Mouse (Mus musculus): ENCODE results near the gene 4930469K13Rik. TPM values are rescaled to one million over a fixed set of nuclear protein-coding genes. Genes with fewer than 3 reads are reported as not detected.

The 4930469K13Rik gene
- polyA plus RNA-seq, 1 experiment = 22.3 TPM

DNA sequence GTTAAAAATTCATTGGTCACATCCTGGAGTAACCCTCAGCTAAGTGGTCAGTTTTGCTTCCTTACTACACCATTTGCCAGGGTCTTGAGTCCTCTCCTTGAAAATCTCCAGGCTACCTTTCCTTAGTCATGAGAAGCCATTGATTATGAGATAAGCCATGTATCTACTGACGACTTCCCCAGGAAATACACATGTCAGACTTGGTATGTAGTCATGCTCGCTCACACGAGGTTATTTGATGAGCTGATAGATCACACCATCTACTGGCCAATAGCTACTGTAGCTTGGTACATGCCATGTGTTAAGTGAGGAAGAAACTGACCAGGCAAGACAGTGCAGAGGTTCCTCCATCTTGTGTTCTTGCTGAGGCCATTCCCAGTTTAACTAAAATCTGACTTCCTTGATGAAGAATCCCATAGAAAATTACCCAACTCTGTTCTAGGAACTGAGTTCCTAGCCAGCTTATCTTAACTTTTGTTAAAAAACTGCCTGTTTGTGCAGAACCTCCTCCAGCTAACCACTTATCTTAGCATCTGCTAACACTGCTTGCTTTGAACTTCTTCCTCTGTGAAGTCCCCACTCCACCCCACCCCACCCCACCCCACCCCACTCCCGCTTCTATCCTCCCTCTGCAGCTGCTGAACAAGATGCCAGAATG, 158.8 kb downstream of the 4930469K13Rik start:
- Histone ChIP-seq H3K36me3 (ENCODE audit: control insufficient read depth, insufficient read depth, low read length) (no peaks in the 10 kb centered on the region), H3K27ac (ENCODE audit: control insufficient read depth, insufficient read depth, low read depth, low read length) (no peak overlapping the region), H3K27me3 (ENCODE audit: control insufficient read depth, insufficient read depth, low read length) (no peaks in the 10 kb centered on the region), H3K4me3 (ENCODE audit: control insufficient read depth, low read depth, low read length) (no peak overlapping the region), H3K4me1 (ENCODE audit: control insufficient read depth, insufficient read depth, low read length) (no peaks in the 10 kb centered on the region)
- TF ChIP-seq CTCF (IDR thresholded peaks at IDR 0.05; ENCODE audit: control insufficient read depth, insufficient read depth, insufficient replicate concordance, low read depth, low read length) (no peak), POLR2A (IDR thresholded peaks at IDR 0.05; ENCODE audit: control insufficient read depth, low read depth, low read length) (no peak)

DNA sequence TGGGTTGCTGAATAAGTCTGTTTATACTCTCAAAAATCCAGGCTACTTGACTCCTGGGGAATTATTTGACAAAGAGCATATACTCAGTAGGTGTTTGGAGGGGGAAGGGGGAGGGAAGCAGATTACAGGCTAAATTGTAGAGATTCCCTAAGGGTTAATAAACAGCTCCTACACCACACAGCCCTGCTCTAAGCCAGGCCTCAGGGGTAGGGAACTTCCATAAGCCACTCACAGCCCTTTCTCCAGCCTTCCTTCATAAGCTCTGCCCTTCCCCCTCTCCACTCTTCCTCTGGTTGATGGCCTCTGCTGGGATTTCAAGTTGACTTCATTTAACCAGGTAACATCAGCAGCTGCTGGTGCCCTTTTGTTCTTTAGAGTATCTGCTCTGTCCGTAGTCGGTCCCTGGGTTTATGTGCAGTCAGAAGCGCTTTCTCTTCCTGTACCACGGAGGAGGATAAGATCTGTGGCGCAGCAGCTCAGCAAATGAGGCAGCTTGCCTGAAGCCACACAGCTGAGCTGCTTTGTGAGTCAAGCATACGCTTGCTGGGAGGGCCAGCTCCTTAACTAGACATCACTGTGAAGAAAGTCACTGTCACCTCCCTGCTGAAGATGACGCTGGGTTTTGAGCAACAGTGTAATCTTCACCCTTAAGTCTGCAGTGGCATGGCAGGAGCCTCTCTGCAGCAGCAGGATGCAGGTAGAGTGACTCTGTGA, 159.6 kb downstream of the 4930469K13Rik start:
- Histone ChIP-seq H3K4me3 (ENCODE audit: control insufficient read depth, low read depth, low read length) (no peak overlapping the region), H3K4me1 (ENCODE audit: control insufficient read depth, insufficient read depth, low read length) (peaks cover 3% of the 10 kb centered on the region; the same call in 1 of the 2 replicates), H3K27me3 (ENCODE audit: control insufficient read depth, insufficient read depth, low read length) (no peaks in the 10 kb centered on the region), H3K27ac (ENCODE audit: control insufficient read depth, insufficient read depth, low read depth, low read length) (no peak overlapping the region), H3K36me3 (ENCODE audit: control insufficient read depth, insufficient read depth, low read length) (no peaks in the 10 kb centered on the region)
- TF ChIP-seq POLR2A (IDR thresholded peaks at IDR 0.05; ENCODE audit: control insufficient read depth, low read depth, low read length) (no peak), CTCF (IDR thresholded peaks at IDR 0.05; ENCODE audit: control insufficient read depth, insufficient read depth, insufficient replicate concordance, low read depth, low read length) (no peak)

DNA sequence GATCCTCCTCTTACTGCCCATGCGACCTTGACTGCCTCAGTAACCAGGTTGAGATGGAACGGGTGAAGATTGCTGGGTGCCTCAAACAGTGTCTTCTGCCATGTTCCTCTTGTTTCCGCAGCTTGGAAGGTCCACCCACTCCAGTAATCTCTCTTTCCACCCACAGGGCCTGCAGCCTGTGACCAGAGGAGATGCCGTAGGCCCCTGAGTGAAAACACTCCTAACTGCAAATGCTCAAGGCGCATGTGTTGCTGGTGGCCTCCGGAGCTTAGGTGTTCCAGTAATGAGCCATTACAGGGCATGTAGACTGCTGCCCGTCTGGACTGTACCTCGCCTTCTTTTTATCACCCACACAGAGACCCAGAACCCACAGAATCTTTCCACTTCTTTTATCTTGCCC, 160.7 kb downstream of the 4930469K13Rik start:
- Histone ChIP-seq H3K27ac (ENCODE audit: control insufficient read depth, insufficient read depth, low read depth, low read length) (no peak overlapping the region), H3K4me3 (ENCODE audit: control insufficient read depth, low read depth, low read length) (no peak overlapping the region), H3K36me3 (ENCODE audit: control insufficient read depth, insufficient read depth, low read length) (no peaks in the 10 kb centered on the region), H3K27me3 (ENCODE audit: control insufficient read depth, insufficient read depth, low read length) (no peaks in the 10 kb centered on the region), H3K4me1 (ENCODE audit: control insufficient read depth, insufficient read depth, low read length) (peaks cover 6% of the 10 kb centered on the region)
- TF ChIP-seq CTCF (IDR thresholded peaks at IDR 0.05; ENCODE audit: control insufficient read depth, insufficient read depth, insufficient replicate concordance, low read depth, low read length) = no peak
- TF ChIP-seq POLR2A (IDR thresholded peaks at IDR 0.05; ENCODE audit: control insufficient read depth, low read depth, low read length) = no peak

DNA sequence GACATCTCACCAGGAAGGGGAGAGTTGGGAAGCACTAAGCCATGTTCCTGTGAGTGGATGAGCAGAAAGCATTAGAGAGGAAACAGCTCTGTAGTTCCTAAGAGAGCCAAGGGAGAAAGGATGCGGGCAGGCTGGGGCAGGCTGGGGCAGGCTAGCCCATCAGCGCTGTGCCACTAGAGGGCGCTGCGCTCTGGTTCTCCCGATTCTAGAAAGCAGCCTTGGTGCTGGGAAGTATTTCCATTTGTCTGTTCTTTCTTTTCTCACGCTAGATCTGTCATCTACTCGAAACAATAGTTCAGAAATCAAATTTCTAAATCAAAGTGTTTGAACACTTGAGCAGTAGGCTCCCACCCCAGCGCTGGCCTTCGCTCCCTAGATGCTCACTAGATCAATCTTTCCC, 164.1 kb downstream of the 4930469K13Rik start:
- Histone ChIP-seq H3K4me3 (ENCODE audit: control insufficient read depth, low read depth, low read length) (peak overlapping the region; percentile 81), H3K4me1 (ENCODE audit: control insufficient read depth, insufficient read depth, low read length) (peaks cover 10% of the 10 kb centered on the region), H3K27ac (ENCODE audit: control insufficient read depth, insufficient read depth, low read depth, low read length) (no peak overlapping the region), H3K36me3 (ENCODE audit: control insufficient read depth, insufficient read depth, low read length) (no peaks in the 10 kb centered on the region), H3K27me3 (ENCODE audit: control insufficient read depth, insufficient read depth, low read length) (no peaks in the 10 kb centered on the region)
- TF ChIP-seq POLR2A (IDR thresholded peaks at IDR 0.05; ENCODE audit: control insufficient read depth, low read depth, low read length) = no peak
- TF ChIP-seq CTCF (IDR thresholded peaks at IDR 0.05; ENCODE audit: control insufficient read depth, insufficient read depth, insufficient replicate concordance, low read depth, low read length) = peak; percentile 89

DNA sequence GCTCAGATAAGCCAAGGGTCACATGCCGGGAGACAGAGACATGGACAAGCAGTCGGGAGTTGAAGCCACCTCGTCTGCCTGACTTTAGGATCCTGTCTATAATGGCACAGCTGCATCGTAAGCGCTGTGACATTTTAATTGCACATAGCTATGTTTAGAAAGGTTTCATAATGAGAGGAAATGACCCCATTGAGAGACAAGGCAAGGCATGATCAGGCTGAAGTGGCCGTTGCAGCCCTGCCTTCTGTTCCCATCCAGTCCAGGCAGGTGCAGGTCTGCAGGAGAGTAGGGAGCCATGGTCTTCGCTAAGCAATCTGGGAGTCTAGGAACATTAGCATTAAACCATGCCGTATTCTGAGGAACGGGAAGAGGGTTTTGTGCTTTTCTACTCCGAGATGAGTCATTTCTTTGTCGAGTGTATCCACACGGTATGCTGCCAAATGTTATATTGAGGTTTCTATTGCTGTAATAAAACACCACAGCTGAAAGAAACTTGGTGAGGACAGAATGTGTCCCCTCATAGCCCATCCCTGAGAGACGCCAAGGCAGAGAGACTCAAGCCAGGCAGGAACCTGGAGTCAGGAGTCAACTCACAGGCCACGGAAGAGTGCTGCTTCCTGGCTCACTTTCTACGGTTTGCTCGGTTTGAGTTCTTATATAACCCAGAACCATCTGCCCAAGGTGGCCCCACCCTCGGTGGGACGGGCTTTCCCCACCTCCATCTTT, 165.8 kb downstream of the 4930469K13Rik start:
- H3K4me1 ChIP-seq (ENCODE audit: control insufficient read depth, insufficient read depth, low read length) = peaks cover 12% of the 10 kb centered on the region
- peak overlapping the region; percentile 73 for H3K27ac ChIP-seq (ENCODE audit: control insufficient read depth, insufficient read depth, low read depth, low read length)
- H3K36me3 ChIP-seq (ENCODE audit: control insufficient read depth, insufficient read depth, low read length) = no peaks in the 10 kb centered on the region
- TF ChIP-seq CTCF (IDR thresholded peaks at IDR 0.05; ENCODE audit: control insufficient read depth, insufficient read depth, insufficient replicate concordance, low read depth, low read length) = no peak
- TF ChIP-seq POLR2A (IDR thresholded peaks at IDR 0.05; ENCODE audit: control insufficient read depth, low read depth, low read length) = no peak
- peak overlapping the region; percentile 64 for H3K4me3 ChIP-seq (ENCODE audit: control insufficient read depth, low read depth, low read length)
- H3K27me3 ChIP-seq (ENCODE audit: control insufficient read depth, insufficient read depth, low read length) = no peaks in the 10 kb centered on the region

DNA sequence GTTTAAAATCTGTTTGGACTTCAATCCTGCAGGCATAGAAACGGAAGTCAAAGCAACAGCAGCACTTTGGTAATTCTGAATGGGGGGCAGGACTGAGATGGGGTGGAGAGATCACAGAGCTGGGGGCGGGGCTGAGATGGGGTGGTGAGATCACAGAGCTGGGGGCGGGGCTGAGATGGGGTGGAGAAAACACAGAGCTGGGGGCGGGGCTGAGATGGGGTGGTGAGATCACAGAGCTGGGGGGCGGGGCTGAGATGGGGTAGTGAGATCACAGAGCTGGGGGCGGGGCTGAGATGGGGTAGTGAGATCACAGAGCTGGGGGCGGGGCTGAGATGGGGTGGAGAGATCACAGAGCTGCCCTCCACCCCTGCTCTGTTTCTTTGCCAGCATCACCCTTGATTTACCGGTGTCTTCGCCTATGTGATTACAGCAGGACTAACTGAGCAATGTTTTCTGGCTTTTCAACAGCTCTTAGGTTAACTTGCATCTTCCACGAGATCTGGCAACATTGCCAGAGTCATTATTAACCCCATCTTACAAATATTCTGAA, 166.4 kb downstream of the 4930469K13Rik start:
- Histone ChIP-seq H3K27me3 (ENCODE audit: control insufficient read depth, insufficient read depth, low read length) (no peaks in the 10 kb centered on the region), H3K4me1 (ENCODE audit: control insufficient read depth, insufficient read depth, low read length) (peaks cover 12% of the 10 kb centered on the region), H3K36me3 (ENCODE audit: control insufficient read depth, insufficient read depth, low read length) (no peaks in the 10 kb centered on the region), H3K4me3 (ENCODE audit: control insufficient read depth, low read depth, low read length) (peak overlapping the region; percentile 73), H3K27ac (ENCODE audit: control insufficient read depth, insufficient read depth, low read depth, low read length) (peak overlapping the region; percentile 73)
- TF ChIP-seq POLR2A (IDR thresholded peaks at IDR 0.05; ENCODE audit: control insufficient read depth, low read depth, low read length) = peak; percentile 52; the same call in 1 of the 2 replicates
- no peak for TF ChIP-seq CTCF (IDR thresholded peaks at IDR 0.05; ENCODE audit: control insufficient read depth, insufficient read depth, insufficient replicate concordance, low read depth, low read length)

DNA sequence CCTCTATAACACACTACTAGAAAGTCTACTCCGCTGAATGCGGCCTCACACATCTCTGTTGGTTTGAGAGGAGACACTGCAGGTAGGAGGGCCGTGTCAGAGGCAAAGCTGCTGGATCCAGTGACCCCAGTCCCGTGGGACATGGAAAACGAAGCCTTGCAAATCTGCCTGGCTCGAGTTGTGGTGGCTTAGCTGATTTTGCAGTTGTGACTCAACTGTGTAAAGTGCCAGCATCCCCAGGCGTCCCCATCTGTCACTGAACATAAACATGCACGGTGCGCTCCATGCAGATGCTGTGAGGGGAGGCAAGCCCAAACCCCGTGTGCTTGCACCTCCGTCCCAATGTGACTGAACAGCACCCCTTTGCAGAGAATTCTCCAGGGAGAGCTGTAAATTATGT, 168.9 kb downstream of the 4930469K13Rik start:
- H3K36me3 ChIP-seq (ENCODE audit: control insufficient read depth, insufficient read depth, low read length) = no peaks in the 10 kb centered on the region
- no peak overlapping the region for H3K27ac ChIP-seq (ENCODE audit: control insufficient read depth, insufficient read depth, low read depth, low read length)
- TF ChIP-seq POLR2A (IDR thresholded peaks at IDR 0.05; ENCODE audit: control insufficient read depth, low read depth, low read length) (no peak), CTCF (IDR thresholded peaks at IDR 0.05; ENCODE audit: control insufficient read depth, insufficient read depth, insufficient replicate concordance, low read depth, low read length) (no peak)
- no peak overlapping the region for H3K4me3 ChIP-seq (ENCODE audit: control insufficient read depth, low read depth, low read length)
- H3K27me3 ChIP-seq (ENCODE audit: control insufficient read depth, insufficient read depth, low read length) = no peaks in the 10 kb centered on the region
- H3K4me1 ChIP-seq (ENCODE audit: control insufficient read depth, insufficient read depth, low read length) = peaks cover 12% of the 10 kb centered on the region
